Mouse (Mus musculus): Measurements from ENCODE around the gene Mup19. TPM values are rescaled to one million over a fixed set of nuclear protein-coding genes. Genes with fewer than 3 reads are reported as not detected.
"Not testable (repeated sequence)": the region's sequence is repeated elsewhere in the genome, so short reads cannot be mapped to it uniquely, and the experiment has no call there.

Gene Mup19
- total and polyA plus RNA-seq, 3 experiments: not detected

DNA sequence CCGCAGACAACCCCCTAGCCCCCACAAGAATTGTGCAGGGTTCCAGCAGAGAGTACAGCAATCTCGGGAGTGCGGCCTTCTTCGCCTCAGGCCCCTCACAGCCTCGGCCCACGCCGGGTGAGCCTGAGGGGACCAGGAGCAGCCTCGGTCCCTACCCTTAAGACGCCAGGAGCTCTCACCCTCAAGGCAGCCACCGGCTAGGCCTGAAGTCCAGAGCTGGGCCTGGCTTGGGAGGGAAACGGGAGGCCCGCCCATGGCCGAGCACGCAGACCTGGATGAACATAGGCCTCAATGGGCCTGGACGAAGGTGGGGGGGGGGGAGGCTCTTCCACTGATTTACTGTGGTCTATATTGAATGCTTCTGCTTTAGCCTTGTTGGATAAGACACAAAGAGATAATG, 41.1 kb upstream of the Mup19 start:
- H3K36me3 ChIP-seq (ENCODE audit: control insufficient read depth in 1 of 2, insufficient read depth in 2 of 2, low read length in 2 of 2): no peaks in the 10 kb centered on the region
- no peaks in the 10 kb centered on the region for H3K4me1 ChIP-seq (ENCODE audit: control insufficient read depth in 1 of 2, insufficient read depth in 2 of 2, low read length in 2 of 2)
- H3K27me3 ChIP-seq (ENCODE audit: control insufficient read depth in 1 of 2, insufficient read depth in 2 of 2, low read length in 2 of 2): no peaks in the 10 kb centered on the region
- H3K79me2 ChIP-seq (ENCODE audit: control insufficient read depth, insufficient read depth, low read length, poor library complexity): no peaks in the 10 kb centered on the region
- H3K9me3 ChIP-seq (replicated peaks; ENCODE audit: insufficient read depth, low read length): no peaks in the 10 kb centered on the region
- no peak for DNase-seq (ENCODE audit: low read depth, low spot score)
- no peak overlapping the region for H3K9ac ChIP-seq (ENCODE audit: control insufficient read depth, low read depth, low read length, poor library complexity, severe bottlenecking)
- H3K4me3 ChIP-seq (ENCODE audit: control insufficient read depth in 1 of 2, insufficient read depth in 1 of 2, low read depth in 2 of 2, low read length in 2 of 2): no peak overlapping the region
- TF ChIP-seq ELF1 (IDR thresholded peaks at IDR 0.05; ENCODE audit: low read depth, low read length) (no peak), POLR2AphosphoS5 (IDR thresholded peaks at IDR 0.05; ENCODE audit: borderline replicate concordance, low read depth, low read length) (no peak), MXI1 (IDR thresholded peaks at IDR 0.05; ENCODE audit: low read depth, low read length) (no peak), MYC (IDR thresholded peaks at IDR 0.05; ENCODE audit: low read depth, low read length) (no peak), SIN3A (IDR thresholded peaks at IDR 0.05; ENCODE audit: low read length) (no peak), NELFE (IDR thresholded peaks at IDR 0.05; ENCODE audit: low read depth, low read length) (no peak)
- no peak overlapping the region for H3K27ac ChIP-seq (ENCODE audit: control insufficient read depth, low read depth, low read length)

GRCm38 (mm10) chr4:61822541-61822940, 40.5 kb upstream of the Mup19 start:
- H3K36me3 ChIP-seq (ENCODE audit: control insufficient read depth in 1 of 2, insufficient read depth in 2 of 2, low read length in 2 of 2); H3K79me2 ChIP-seq (ENCODE audit: control insufficient read depth, insufficient read depth, low read length, poor library complexity); H3K9ac ChIP-seq (ENCODE audit: control insufficient read depth, low read depth, low read length, poor library complexity, severe bottlenecking); H3K27me3 ChIP-seq (ENCODE audit: control insufficient read depth in 1 of 2, insufficient read depth in 2 of 2, low read length in 2 of 2); H3K4me1 ChIP-seq (ENCODE audit: control insufficient read depth in 1 of 2, insufficient read depth in 2 of 2, low read length in 2 of 2); H3K9me3 ChIP-seq (replicated peaks; ENCODE audit: insufficient read depth, low read length); H3K27ac ChIP-seq (ENCODE audit: control insufficient read depth, low read depth, low read length); DNase-seq (ENCODE audit: low read depth, low spot score); H3K4me3 ChIP-seq (ENCODE audit: control insufficient read depth in 1 of 2, insufficient read depth in 1 of 2, low read depth in 2 of 2, low read length in 2 of 2): not testable (repeated sequence)

DNA sequence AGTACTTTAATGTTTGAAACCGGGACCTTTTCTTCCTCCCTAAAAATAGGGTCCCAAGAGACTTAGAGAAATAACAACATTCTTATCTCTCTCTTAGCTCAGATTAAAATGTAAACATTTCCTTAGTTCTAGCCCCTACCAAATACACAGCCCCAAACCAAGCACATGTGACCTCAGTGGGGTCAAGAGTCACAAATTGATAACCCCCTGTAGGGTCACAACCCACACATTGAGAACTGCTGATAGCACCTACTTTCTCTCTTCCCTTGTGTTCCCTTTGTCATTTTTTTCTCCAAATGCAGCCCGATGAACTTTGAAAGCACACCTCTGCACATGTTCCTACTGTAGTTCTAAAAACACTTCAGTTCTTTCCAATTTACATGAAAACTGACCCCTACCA, 33.5 kb upstream of the Mup19 start:
- Histone ChIP-seq H3K9ac (ENCODE audit: control insufficient read depth, low read depth, low read length, poor library complexity, severe bottlenecking) (no peak overlapping the region), H3K27ac (ENCODE audit: control insufficient read depth, low read depth, low read length) (no peak overlapping the region), H3K4me3 (ENCODE audit: control insufficient read depth in 1 of 2, insufficient read depth in 1 of 2, low read depth in 2 of 2, low read length in 2 of 2) (no peak overlapping the region), H3K9me3 (replicated peaks; ENCODE audit: insufficient read depth, low read length) (no peaks in the 10 kb centered on the region), H3K79me2 (ENCODE audit: control insufficient read depth, insufficient read depth, low read length, poor library complexity) (no peaks in the 10 kb centered on the region), H3K27me3 (ENCODE audit: control insufficient read depth in 1 of 2, insufficient read depth in 2 of 2, low read length in 2 of 2) (no peaks in the 10 kb centered on the region), H3K36me3 (ENCODE audit: control insufficient read depth in 1 of 2, insufficient read depth in 2 of 2, low read length in 2 of 2) (no peaks in the 10 kb centered on the region), H3K4me1 (ENCODE audit: control insufficient read depth in 1 of 2, insufficient read depth in 2 of 2, low read length in 2 of 2) (no peaks in the 10 kb centered on the region)
- TF ChIP-seq USF1 (IDR thresholded peaks at IDR 0.05; ENCODE audit: low read depth, low read length) (no peak), MEF2A (IDR thresholded peaks at IDR 0.05; ENCODE audit: extremely low read depth, insufficient replicate concordance, low read depth, low read length, poor library complexity, severe bottlenecking) (no peak), UBTF (IDR thresholded peaks at IDR 0.05; ENCODE audit: borderline replicate concordance, insufficient read depth, low read depth, low read length) (no peak), GABPA (IDR thresholded peaks at IDR 0.05; ENCODE audit: low read depth, low read length) (no peak), ELF1 (IDR thresholded peaks at IDR 0.05; ENCODE audit: low read depth, low read length) (no peak), MXI1 (IDR thresholded peaks at IDR 0.05; ENCODE audit: low read depth, low read length) (no peak), MAZ (IDR thresholded peaks at IDR 0.05; ENCODE audit: low read depth, low read length) (no peak), RAD21 (IDR thresholded peaks at IDR 0.05; ENCODE audit: low read depth, low read length) (no peak)
- no peak for DNase-seq (ENCODE audit: low read depth, low spot score)
